Mouse (Mus musculus) adrenal gland, adult 8-10 months (tissue): ENCODE results near the gene Itgb2. TPM values are rescaled to one million over a fixed set of nuclear protein-coding genes. Genes with fewer than 3 reads are reported as not detected.

Source experiments
- DNase-seq: peaks from one replicate; pipeline ENCODE4 v3.0.0; 2022
- total RNA-seq, 4 experiments: library from RNA; stranded (reverse); gene quantifications; 2 replicates each; pipeline ENCODE4 v1.2.4; 2022

Gene Itgb2
- total RNA-seq, 4 experiments from 2014 or later, result 8.6 to 16.8 (median 13.5) TPM

DNA sequence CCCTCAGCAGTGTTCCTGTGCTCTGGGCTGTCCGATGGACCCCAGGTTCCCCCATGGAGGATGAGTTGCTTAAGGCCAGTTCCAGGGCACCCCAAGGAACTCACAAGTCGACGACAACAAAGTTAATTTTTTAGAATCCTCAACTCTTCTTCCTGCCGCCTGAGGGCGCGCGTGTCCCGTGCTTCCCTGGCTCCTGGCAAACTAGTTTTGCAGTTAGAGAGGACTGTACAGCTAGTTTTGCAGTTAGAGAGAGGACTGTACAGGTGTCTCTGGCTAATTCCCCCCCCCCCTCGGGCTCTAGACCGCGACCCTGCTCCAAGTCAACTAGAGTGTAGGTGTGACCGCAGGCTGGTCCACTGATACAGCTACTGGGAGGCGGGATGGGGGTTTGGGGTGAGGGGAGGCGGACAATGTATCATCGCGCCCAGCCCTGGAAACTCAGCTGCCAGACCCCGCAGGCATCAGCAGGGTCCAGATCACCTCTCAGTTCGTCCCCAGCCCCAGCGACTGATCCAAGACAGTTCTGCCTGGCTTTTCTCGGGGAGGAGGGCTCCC, 12.9 kb upstream of the Itgb2 start:
- no peak for DNase-seq

DNA sequence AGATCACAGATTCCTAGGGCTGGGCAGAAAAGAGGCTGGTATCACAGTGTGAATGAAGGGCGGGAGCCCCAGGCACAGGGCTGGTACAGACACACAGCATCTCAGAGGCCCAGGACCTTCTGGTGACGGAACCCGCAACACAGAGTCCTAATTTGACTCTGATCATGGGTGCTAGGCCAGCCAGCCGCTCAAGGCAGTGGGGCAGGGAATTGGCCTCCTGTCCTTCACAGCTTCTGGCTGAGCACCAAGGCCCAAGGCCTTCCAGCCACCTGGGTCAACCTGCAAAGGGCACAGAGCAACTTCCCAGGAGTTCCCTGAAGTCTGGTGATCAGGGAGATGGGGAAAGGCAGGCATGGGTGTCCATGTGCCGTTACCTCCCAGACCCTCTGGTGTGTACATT, 12.3 kb upstream of the Itgb2 start:
- DNase-seq, result no peak

DNA sequence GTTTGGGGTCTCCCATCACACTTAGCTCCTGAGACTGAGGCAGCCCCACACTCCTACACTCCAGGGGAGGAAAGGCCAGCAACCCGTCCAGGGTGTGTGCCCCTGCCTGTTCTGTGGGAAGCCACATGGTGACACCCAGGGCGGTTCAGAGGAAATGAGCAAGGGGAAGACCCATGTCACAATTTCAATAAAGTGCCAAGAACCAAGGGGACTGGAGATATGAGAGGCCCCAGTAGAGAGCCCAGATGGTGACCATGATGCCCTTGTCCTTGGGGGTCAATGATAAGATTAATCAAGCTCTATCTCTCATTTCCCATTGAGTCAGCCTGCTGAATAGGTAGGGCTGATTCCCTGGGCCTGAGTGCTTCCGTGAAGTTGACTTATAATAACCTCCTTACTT, 10.9 kb upstream of the Itgb2 start:
- DNase-seq, result no peak

DNA sequence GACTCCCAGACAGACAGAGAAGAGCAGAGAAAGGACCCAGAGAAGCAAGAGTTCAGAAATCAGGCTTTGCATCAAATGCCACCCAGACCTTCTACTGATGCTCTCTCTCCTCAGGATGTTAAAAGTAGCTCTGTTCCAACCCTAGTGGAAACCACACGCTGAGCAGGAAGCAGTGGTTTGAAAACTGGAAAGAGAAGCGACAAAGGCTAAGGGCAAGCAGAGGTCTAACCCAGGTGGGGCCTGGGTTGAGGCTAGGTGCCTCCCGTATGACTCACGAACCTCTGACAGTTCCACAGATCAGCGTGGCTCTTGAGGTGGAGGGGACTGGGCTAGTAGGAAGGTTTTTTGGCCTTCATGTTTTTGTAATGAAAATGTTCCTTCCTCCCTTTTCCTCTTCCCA, 9.6 kb upstream of the Itgb2 start:
- no peak for DNase-seq

DNA sequence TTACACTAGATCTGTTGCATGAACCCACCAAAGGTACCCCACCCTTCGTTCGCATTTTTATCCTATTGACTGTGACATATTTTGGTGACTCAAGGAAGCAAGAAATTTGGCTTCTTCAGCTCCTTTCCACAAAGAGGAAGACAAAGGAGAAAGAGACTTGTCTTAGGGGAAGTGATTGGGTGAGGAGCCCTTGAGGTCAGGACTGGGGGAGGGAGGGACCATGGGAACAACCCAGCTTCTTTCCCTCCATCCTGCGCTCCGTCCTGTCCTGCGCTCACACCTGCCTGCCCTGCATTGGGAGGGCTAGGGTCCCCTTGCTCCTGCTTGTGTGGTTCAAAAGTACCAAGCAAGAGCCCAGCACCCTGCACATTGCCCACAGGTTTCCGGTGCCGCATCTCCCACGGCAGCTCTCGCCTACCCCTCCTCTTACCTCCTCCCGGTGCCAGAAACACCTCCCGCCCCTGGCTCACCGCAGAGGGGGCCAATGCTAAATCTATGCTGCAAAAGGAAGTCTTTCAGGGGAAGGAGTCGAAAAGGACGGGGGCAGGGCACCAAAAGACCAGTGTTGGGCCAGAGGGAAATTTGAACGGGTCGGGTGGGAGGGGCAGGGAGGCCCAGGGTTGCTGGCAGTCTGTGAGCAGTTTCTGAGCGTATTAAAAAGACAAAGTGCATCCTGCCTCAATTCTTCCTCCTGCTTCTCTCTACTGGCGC, 7.9 kb upstream of the Itgb2 start:
- DNase-seq, result no peak

DNA sequence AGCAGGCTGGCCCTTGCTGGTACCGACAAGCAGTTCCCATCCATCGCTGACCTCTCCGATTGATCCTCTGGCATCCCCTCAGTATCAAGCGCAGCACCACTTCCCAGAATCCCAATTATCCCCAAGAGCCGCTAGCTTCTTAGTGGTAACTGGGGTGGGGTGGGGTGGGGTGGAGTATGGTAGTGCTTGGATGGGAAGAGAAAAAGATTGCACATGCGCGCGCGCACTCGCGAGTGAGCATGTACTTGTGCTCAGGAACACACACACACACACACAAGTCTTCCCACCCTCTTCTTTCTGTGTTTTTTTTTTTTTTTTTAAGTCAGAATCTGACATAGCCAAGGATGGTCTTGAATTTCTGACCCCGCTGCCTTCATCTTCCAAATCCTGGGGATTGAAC, 7.3 kb upstream of the Itgb2 start:
- DNase-seq, result no peak

DNA sequence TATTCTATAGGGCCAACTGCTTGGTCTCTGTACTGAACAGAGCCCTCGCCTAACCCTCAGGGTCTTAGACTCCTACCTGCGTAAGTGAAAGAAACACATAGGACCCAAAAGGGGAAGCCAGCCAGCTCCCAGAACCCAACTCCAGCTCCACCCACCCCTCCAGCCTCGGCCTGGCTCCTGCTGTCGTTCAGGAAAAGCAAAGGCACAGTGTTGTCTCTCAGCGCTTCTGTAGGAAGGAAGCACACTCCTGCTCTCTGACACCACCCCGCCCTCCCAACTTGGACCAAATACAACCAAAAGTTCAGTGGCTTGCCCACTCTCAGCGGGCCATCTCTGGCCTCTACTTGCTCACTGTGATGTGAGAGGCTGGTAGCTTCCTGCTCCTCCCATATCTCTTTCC, 6.7 kb upstream of the Itgb2 start:
- no peak for DNase-seq

DNA sequence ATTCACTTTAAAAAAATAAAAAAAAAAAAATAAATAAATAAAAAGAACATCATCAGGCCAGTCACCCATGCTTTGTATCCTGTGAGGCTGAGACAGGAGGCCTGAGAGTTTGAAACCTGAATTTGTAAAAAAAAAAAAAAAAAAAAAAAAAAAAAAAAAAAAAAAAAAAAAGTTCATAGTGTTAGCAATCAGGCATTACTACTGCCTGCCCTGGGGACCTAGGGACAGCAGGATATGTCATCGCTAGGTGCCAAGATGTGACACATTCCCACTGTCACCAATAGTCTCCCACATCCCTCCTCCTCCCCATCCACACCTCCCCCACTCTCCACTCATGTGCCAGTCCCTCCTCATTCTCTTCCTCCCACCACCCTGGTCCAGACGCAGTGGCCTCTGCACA, 3.6 kb upstream of the Itgb2 start:
- DNase-seq, result no peak

DNA sequence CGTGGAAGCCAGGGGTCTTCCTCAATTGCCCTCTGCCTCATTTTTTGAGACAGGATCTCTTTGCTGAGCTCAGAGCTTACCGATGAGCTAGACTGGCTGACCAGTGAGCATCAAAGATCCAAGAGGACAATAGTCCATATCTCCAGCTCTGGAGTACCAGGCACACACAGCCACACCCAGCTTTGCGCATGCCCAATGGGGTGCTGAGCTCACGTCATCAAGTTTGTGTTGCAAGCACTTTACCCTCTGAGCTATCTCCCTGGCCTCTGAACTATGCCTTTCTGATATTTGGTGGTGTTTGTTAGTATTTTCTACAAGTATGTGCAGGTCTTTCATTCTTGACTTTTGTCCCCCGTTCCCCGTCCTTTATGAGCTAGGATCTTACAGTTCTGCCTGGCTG, 1.4 kb upstream of the Itgb2 start:
- DNase-seq, result no peak

DNA sequence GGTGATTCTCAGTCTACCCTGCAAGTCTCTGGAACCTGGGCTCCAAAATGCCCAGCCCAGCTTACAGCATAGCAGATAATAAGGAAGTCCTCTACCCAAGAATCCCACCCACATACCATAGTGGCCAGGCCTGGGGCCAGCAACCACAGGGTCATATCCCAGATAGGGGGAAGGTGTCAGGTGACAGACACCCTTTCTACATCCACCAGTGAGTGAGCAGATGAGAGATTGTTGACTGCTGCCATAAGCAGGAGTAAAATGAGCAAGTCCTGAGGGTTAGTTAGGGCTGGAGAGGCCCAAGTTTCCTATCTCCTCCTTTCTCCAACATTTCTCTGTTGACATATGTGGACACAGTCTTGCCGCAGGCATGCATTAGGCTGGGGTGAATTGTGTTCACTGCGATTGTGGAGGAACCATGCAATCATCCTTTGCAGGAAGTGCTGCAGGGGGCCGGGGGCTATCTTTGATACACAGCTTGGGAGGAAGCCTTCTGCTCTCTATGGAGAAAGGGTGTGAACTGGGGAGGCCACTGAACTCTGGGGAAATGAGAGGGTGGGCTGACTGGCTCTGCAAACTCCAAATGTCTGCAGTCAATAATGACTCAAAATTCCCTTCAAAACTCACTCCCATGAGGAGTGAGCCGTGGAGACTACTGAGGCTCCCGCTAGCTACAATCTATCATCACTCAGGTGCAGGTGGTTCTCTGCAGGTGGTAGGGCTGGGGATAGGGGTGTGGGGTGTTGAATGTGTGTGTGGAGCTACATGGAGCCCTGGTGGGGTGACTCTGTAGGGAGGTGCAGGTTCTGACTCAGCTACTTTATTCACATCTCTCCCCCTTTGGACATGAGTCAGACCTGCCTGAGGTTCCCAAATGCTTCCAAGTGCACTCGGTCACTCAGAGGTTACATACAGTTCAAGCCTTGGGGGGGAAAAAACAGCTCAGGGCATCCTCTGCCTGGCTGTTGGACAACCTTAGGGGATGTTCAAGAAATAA, 1.3 kb downstream of the Itgb2 start:
- DNase-seq, result no peak

DNA sequence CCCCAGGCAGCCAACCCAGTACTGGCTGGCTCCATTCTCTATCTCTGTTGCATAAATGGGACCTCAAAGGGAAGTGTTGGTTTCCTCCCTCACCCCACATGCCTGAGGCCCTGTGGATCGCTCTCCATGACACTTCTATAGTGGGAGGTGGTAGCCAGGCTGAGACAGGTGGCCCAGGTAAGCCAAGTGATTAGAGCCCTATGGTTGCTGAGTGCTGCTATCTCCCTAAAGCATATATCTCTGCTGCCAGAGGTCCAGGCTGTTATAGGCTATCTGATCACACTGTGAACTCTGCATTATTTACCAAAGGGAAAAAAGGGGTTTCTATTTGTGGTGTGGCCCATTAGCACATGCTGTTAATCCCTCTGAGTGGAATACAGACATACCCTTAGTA, 2.0 kb downstream of the Itgb2 start:
- DNase-seq, result no peak

DNA sequence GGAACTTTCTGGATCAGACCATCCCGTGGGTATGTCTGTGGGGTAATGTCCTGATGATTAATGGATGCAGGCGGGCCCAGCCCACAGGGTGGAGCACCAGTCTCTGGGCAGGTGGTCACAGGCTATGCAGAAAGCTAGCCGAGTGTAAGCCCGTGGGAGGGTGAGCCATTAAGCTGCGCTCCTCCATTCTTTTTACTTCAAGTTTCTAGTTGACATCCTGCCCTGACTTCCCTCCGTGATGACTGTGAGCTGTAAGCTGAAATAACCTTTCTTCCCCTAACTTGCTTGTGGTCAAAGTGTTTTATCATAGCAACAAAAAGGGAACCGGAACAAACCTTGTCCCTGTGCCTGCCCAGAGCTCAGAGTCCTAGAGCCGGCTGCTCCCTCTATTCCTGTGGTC, 6.7 kb downstream of the Itgb2 start:
- DNase-seq, result no peak

DNA sequence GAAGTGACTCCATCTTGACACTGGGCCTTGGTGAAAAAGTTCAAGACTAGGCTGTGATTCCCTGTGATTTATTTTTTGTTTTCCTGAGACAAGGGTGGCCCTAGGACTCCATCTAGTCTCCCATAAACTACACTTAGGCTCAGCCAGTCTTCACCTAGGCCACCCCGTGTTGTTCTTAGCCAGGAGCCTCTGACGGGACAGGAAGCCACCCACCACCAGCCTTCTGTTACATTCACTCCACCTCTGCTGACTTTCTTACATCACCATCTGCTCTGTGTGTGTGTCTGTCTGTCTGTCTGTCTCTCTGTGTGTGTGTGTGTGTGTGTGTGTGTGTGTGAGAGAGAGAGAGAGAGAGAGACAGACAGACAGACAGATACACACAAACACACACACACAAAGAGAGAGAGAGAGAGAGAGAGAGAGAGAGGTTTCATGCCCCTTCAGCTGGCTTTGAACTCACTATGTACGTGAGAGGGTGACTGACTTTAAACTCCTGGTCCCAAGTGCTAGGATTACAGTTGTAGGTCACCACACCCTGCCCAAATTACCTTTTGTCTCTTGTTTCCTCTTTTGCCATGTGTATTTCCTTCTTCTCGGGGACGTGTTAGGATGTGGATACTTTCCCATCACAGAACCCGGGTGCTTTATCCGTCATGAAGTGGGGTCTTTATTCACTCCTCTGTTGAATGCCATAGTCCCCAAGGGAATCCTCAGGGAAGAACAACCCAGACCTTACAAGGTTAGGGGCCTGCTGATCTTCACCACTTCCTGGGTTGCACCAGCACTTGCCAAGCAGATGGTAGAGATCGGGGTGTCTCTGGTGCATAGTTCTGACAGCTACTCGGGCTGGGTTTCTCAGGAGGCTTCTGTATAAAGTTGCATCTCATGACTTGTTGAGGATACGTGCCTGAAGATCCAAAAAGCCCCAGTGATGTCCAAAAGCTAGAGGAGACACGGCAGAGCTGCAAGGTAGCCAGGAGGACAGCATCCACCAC, 7.5 kb downstream of the Itgb2 start:
- no peak for DNase-seq

DNA sequence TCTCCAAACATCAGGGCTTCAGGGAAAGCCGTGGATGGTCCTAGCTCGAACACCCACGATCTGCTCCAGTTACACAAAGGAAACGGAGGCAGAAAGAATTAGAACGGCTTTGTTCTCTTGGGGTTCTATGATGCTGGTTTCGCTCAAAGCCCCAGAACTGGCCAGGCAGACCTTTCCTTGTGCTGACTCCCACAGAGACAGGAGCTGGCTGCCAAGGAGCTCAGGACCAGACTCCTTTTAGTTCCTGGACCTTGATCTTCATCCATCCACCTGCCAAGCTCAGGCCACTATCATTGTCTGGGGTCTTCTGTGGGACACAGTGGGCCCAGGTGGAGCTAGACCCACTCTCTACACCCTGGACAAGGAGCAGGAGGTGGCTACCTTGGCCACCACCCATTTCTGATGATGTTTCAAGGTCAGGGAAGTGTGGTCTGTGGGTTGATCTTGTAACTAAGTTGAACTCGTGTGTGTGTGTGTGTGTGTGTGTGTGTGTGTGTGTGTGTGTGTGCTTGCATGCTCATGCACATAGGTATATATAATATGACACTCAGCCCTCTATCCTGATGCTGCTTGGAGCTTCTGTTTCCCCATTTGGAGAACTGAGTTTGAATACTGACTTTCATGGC, 9.4 kb downstream of the Itgb2 start:
- DNase-seq, result no peak

DNA sequence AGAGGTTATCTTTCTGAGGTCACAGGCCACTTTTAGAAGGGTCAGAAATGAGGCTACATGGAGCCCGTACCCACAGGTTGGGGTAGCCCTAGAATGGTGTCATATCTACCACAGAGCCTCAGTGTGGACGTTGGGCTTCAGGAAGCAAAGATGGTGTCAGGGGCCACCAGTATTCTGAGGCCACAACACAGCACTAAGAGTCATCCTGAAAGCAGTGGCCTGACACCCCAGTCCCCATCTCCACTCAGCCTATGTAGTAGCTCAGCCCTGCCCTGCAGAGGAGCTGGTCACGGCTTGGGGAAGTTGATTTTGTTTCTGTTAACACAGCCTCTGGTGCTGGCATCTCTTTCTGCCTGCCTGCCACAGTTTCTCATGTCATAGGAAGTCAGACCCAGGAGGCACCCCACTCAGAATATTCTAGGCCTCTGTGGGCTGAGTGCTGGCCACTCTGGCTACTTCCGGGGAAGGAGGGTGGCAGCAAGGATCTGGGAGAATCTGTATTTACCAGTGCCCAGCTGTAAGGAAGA, 10.6 kb downstream of the Itgb2 start:
- DNase-seq, result no peak

DNA sequence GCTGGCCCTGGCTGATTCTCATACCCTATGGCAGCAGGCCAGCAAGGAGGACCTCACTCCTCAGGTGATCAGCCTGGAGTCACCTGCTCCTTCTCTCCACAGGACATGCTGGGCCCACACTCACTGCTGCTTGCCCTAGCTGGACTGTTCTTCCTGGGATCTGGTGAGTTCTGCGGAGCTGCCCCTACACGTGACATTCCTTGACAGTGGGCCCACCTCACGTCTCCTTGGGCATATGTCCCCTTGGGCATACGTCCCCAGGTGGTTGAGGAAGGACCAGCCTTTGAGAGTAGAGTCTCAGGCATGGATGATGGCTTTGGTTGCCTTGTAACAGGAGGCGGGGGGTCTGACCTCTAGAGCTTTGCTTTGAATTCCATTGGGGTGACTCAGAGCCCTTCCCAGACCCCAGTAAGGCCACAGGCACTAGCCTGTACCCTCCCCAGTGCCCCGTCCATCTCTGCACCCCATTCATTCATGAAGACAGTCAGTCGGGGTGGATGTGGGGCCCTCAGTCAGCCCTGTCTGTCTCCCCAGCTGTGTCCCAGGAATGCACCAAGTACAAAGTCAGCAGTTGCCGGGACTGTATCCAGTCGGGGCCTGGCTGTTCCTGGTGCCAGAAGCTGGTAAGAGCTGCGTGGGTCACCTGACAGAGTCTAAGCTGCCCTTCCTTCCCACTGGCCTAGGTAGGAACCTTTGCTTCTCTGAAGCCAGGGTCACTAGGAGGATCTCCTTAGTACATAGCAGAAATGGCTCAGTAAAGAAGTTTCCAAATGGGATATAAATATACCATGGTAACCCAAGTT, 12.0 kb downstream of the Itgb2 start:
- DNase-seq, result no peak

DNA sequence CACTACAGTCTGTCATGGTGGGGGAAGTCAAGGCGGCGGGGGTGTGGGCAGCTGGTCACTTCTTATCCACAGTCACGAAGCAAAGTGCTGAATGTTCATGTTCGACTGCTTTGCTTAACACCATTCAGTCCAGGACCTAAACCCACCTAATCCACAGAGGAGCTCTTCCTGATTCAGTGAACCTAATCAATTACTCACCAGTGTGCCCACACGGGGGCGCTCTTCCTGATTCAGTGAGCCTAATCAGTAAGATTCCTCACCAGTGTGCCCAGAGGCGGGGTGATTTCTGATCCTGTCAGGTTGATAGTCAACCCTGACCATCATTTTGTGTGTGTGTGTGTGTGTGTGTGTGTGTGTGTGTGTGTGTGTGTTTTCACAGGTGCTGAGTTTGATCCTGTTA, 13.2 kb downstream of the Itgb2 start:
- DNase-seq, result no peak

DNA sequence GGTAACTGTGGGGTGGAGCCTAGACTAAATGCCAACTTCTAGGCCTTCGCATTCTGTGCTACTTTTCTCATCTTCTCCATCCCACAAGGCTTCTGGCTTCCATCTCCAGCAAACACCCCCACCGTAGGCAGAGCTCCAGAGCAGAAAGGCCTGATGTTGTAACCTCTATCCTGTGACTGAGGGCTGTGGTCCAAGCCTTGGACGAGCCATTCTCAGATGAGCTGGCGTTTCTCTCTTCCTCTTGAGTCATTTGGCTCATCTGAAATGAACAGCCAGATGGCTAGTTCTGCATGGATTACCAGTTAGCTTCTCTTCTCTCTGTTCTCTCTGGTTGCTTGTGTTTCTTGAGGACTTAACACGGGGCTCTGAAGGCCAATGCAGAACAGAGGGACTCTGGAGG, 14.9 kb downstream of the Itgb2 start:
- DNase-seq, result peak; percentile 53

DNA sequence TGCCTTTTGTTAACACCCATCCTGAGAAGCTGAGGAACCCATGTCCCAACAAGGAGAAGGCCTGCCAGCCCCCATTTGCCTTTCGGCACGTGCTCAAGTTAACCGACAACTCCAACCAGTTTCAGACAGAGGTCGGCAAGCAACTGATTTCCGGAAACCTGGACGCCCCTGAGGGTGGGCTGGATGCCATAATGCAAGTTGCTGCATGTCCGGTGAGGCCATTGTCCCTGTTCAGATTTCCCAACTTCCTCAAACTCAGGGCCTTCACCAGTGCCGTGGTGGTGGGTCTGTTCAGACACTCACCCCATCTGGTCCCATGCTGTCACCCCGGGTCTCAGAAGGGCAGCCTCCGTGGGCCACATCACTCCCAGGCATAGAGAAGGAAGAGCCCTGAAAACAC, 18.5 kb downstream of the Itgb2 start:
- DNase-seq, result no peak

DNA sequence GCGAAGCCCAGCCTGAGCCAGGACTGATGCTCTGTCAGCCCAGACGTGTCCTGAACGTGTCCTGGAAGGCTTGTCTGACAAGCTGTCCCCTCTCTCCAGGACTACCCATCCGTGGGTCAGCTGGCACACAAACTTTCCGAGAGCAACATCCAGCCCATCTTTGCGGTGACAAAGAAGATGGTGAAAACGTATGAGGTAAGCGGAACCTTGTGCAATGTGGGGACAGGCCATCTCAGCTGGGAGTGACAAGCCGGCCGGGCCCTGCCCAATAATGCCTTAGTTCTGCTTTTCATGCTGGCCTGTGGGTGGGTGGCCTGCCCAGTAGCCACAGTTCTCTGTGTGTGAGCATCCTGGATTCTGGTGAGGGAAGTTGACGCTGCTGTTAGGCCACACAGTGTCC, 20.8 kb downstream of the Itgb2 start:
- no peak for DNase-seq

DNA sequence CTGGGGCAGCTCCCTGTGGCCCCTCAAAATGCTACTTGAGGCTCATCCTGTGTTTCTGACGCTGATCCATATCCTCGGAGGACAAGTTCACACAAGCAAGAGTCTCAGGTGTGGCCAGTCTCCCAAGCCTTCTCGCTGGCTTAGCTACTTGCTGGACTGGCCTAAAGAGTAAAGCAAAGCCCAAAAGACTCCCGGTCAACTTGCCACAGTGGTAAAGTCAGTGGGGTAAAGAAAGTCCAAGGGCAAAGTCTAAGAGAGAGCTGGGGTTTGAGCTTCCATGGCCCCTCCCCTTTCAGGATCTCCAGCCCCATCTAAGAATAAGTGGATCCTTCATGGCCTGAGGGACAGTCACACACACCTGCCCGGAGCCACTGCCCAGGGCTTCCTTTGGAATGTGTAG, 22.1 kb downstream of the Itgb2 start:
- DNase-seq, result no peak
